Mouse (Mus musculus) hindbrain, embryonic 16.5 days (tissue): ENCODE data around the gene H2-Ke6. TPM values are rescaled to one million over a fixed set of nuclear protein-coding genes. Genes with fewer than 3 reads are reported as not detected.

ENCODE experiments used
- ATAC-seq: fragments of 200-750 bp; cut with Nextera tagmentation; 2 replicates; pipeline ENCODE4 v1.8.0; 2017; ENCODE audit warnings: moderate TSS enrichment, moderate library complexity
- H3K27ac ChIP-seq: fragments of 300-500 bp; sonication (generic); 2 replicates; pipeline ENCODE4 v1.5.1; 2014; ENCODE audit warnings: low read depth, mild to moderate bottlenecking, control low read depth, low read length, moderate library complexity
- H3K27me3 ChIP-seq: fragments of 300-500 bp; sonication (generic); replicated peaks from 2 replicates; pipeline ENCODE4 v1.6.1; 2014; ENCODE audit warnings: low read length; ENCODE audit not compliant: control insufficient read depth, insufficient read depth
- H3K36me3 ChIP-seq: fragments of 300-500 bp; sonication (generic); 2 replicates; pipeline ENCODE4 v1.6.1; 2014; ENCODE audit warnings: mild to moderate bottlenecking, low read length, moderate library complexity, mixed read lengths; ENCODE audit not compliant: control insufficient read depth, insufficient read depth
- H3K4me1 ChIP-seq: fragments of 300-500 bp; sonication (generic); 2 replicates; pipeline ENCODE4 v1.6.1; 2014; ENCODE audit warnings: low read depth, low read length; ENCODE audit not compliant: control insufficient read depth, insufficient read depth
- H3K4me2 ChIP-seq: fragments of 300-500 bp; sonication (generic); 2 replicates; pipeline ENCODE4 v1.6.1; 2014; ENCODE audit warnings: mild to moderate bottlenecking, low read length, control low read depth, moderate library complexity
- H3K4me3 ChIP-seq: fragments of 300-500 bp; sonication (generic); 2 replicates; pipeline ENCODE4 v1.5.1; 2014; ENCODE audit warnings: mild to moderate bottlenecking, low read length, control low read depth, moderate library complexity
- H3K9ac ChIP-seq: fragments of 300-500 bp; sonication (generic); 2 replicates; pipeline ENCODE4 v1.6.1; 2014; ENCODE audit warnings: low read depth, mild to moderate bottlenecking, control low read depth, low read length, moderate library complexity
- H3K9me3 ChIP-seq: fragments of 300-500 bp; sonication (generic); 2 replicates; pipeline ENCODE4 v1.6.1; 2014; ENCODE audit warnings: mild to moderate bottlenecking, low read length, moderate library complexity; ENCODE audit not compliant: control insufficient read depth
- WGBS: fragments of 180-500 bp; shearing (Covaris S2); extraction: QIAGEN DNeasy Blood & Tissue Kit; methylation state at CpG from one replicate; pipeline ENCODE4 v1.1.7; 2014; 5-methylcytosine and 5-hydroxymethylcytosine counted together
- polyA plus RNA-seq: library from polyadenylated mRNA; unstranded; fragments of >200 nt; fragmentation: Nextera tagmentation; extraction: Ambion mirVana; gene quantifications from 2 replicates; pipeline ENCODE4 v1.2.1, GENCODE M21; 2015

H2-Ke6 gene
- polyA plus RNA-seq, 1 experiment from 2014 or later = 69.5 TPM

GRCm38 (mm10) chr17:34038878-34039561 lies 11.2 kb upstream of the H2-Ke6 start, which contains the start of gene Col11a2:
TSS of gene Col11a2 (plus strand) at chr17:34039437.
- no peaks in the 10 kb centered on the region for H3K9me3 ChIP-seq
- peak; percentile 67 for ATAC-seq
- H3K4me3 ChIP-seq = peak within 1 kb of the TSS; percentile 30
- peak within 1 kb of the TSS; percentile 63 for H3K4me2 ChIP-seq
- peaks cover 25% of the 10 kb centered on the region for H3K36me3 ChIP-seq
- WGBS = 9% methylated on average over 28 of the region's 28 CpGs
- peaks cover 19% of the 10 kb centered on the region for H3K4me1 ChIP-seq
- H3K27ac ChIP-seq = no peak within 1 kb of the TSS
- no peaks in the 10 kb centered on the region for H3K27me3 ChIP-seq
- peak within 1 kb of the TSS; percentile 62 for H3K9ac ChIP-seq

GRCm38 (mm10) chr17:34038440-34038839 lies 10.6 kb upstream of the H2-Ke6 start:
- WGBS = 7% methylated on average over 20 of the region's 21 CpGs
- Histone ChIP-seq H3K4me1 (peaks cover 21% of the 10 kb centered on the region), H3K27me3 (no peaks in the 10 kb centered on the region), H3K9ac (peak overlapping the region; percentile 62), H3K27ac (no peak overlapping the region), H3K9me3 (no peaks in the 10 kb centered on the region), H3K4me2 (peak overlapping the region; percentile 63), H3K4me3 (peak overlapping the region; percentile 30), H3K36me3 (peaks cover 26% of the 10 kb centered on the region)
- ATAC-seq = peak; percentile 31; the same call in 1 of the 2 replicates

- 95% methylated on average over 7 of the region's 7 CpGs for WGBS
- ATAC-seq = no peak
- no peak overlapping the region for H3K4me3 ChIP-seq
- H3K27ac ChIP-seq = no peak overlapping the region
- H3K4me1 ChIP-seq = peaks cover 31% of the 10 kb centered on the region
- no peaks in the 10 kb centered on the region for H3K27me3 ChIP-seq
- H3K9me3 ChIP-seq = no peaks in the 10 kb centered on the region
- no peak overlapping the region for H3K4me2 ChIP-seq
- peaks cover 26% of the 10 kb centered on the region for H3K36me3 ChIP-seq
- no peak overlapping the region for H3K9ac ChIP-seq
Measured at GRCm38 (mm10) chr17:34037241-34037640, 9.4 kb upstream of the H2-Ke6 start.

GRCm38 (mm10) chr17:34036647-34037046 lies 8.8 kb upstream of the H2-Ke6 start:
- H3K4me2 ChIP-seq = no peak overlapping the region
- H3K27me3 ChIP-seq = no peaks in the 10 kb centered on the region
- WGBS = 80% methylated on average over 10 of the region's 10 CpGs
- no peak for ATAC-seq
- no peak overlapping the region for H3K4me3 ChIP-seq
- H3K4me1 ChIP-seq = peaks cover 31% of the 10 kb centered on the region
- H3K9ac ChIP-seq = no peak overlapping the region
- no peaks in the 10 kb centered on the region for H3K9me3 ChIP-seq
- peaks cover 26% of the 10 kb centered on the region for H3K36me3 ChIP-seq
- no peak overlapping the region for H3K27ac ChIP-seq

- H3K9ac ChIP-seq = no peak overlapping the region
- ATAC-seq = no peak
- H3K27me3 ChIP-seq = no peaks in the 10 kb centered on the region
- 89% methylated on average over 8 of the region's 9 CpGs for WGBS
- H3K27ac ChIP-seq = no peak overlapping the region
- H3K4me1 ChIP-seq = peaks cover 34% of the 10 kb centered on the region
- H3K4me2 ChIP-seq = no peak overlapping the region
- no peak overlapping the region for H3K4me3 ChIP-seq
- peaks cover 26% of the 10 kb centered on the region for H3K36me3 ChIP-seq
- H3K9me3 ChIP-seq = no peaks in the 10 kb centered on the region
Measured at GRCm38 (mm10) chr17:34035517-34035916, 7.7 kb upstream of the H2-Ke6 start.

GRCm38 (mm10) chr17:34034064-34034463 lies 6.2 kb upstream of the H2-Ke6 start:
- Histone ChIP-seq H3K4me2 (no peak overlapping the region), H3K4me3 (no peak overlapping the region), H3K9ac (no peak overlapping the region), H3K9me3 (no peaks in the 10 kb centered on the region), H3K27ac (no peak overlapping the region), H3K27me3 (no peaks in the 10 kb centered on the region), H3K4me1 (peaks cover 36% of the 10 kb centered on the region), H3K36me3 (peaks cover 36% of the 10 kb centered on the region)
- WGBS = 76% methylated on average over 10 of the region's 10 CpGs
- ATAC-seq = no peak

GRCm38 (mm10) chr17:34033441-34033840 lies 5.6 kb upstream of the H2-Ke6 start:
- Histone ChIP-seq H3K4me2 (peak overlapping the region; percentile 66), H3K27ac (no peak overlapping the region), H3K4me1 (peaks cover 34% of the 10 kb centered on the region), H3K27me3 (no peaks in the 10 kb centered on the region), H3K36me3 (peaks cover 42% of the 10 kb centered on the region), H3K9me3 (no peaks in the 10 kb centered on the region), H3K4me3 (no peak overlapping the region), H3K9ac (no peak overlapping the region; the same call in 1 of the 2 replicates)
- ATAC-seq = no peak
- 89% methylated on average over 9 of the region's 9 CpGs for WGBS

GRCm38 (mm10) chr17:34032806-34033205 lies 4.9 kb upstream of the H2-Ke6 start:
- H3K27ac ChIP-seq = no peak overlapping the region
- no peaks in the 10 kb centered on the region for H3K9me3 ChIP-seq
- peaks cover 38% of the 10 kb centered on the region for H3K4me1 ChIP-seq
- 68% methylated on average over 9 of the region's 9 CpGs for WGBS
- no peaks in the 10 kb centered on the region for H3K27me3 ChIP-seq
- H3K9ac ChIP-seq = peak overlapping the region; percentile 95; the same call in 1 of the 2 replicates
- peak overlapping the region; percentile 90 for H3K4me3 ChIP-seq
- no peak for ATAC-seq
- H3K4me2 ChIP-seq = peak overlapping the region; percentile 66
- H3K36me3 ChIP-seq = peaks cover 44% of the 10 kb centered on the region

- no peaks in the 10 kb centered on the region for H3K27me3 ChIP-seq
- no peaks in the 10 kb centered on the region for H3K9me3 ChIP-seq
- H3K4me2 ChIP-seq = peak overlapping the region; percentile 66
- peaks cover 38% of the 10 kb centered on the region for H3K36me3 ChIP-seq
- H3K4me1 ChIP-seq = peaks cover 42% of the 10 kb centered on the region
- WGBS = under 1% methylated on average over 30 of the region's 48 CpGs
- ATAC-seq = no peak
- H3K9ac ChIP-seq = peak overlapping the region; percentile 95
- H3K27ac ChIP-seq = peak overlapping the region; percentile 98
- peak overlapping the region; percentile 90 for H3K4me3 ChIP-seq
Measured at GRCm38 (mm10) chr17:34032174-34032632, 4.3 kb upstream of the H2-Ke6 start.
